Mouse (Mus musculus) mature B cell (primary cell): ENCODE measurements around the gene Fam189b.
"Not testable (repeated sequence)": the region's sequence is repeated elsewhere in the genome, so short reads cannot be mapped to it uniquely, and the experiment has no call there.

ENCODE experiments used
- in situ Hi-C: fragments of 300-500 bp; cut with MboI; formaldehyde crosslinking; loops from 2 replicates; pipeline ENCODE4 v1.14.3; 2019

Gene Fam189b

DNA sequence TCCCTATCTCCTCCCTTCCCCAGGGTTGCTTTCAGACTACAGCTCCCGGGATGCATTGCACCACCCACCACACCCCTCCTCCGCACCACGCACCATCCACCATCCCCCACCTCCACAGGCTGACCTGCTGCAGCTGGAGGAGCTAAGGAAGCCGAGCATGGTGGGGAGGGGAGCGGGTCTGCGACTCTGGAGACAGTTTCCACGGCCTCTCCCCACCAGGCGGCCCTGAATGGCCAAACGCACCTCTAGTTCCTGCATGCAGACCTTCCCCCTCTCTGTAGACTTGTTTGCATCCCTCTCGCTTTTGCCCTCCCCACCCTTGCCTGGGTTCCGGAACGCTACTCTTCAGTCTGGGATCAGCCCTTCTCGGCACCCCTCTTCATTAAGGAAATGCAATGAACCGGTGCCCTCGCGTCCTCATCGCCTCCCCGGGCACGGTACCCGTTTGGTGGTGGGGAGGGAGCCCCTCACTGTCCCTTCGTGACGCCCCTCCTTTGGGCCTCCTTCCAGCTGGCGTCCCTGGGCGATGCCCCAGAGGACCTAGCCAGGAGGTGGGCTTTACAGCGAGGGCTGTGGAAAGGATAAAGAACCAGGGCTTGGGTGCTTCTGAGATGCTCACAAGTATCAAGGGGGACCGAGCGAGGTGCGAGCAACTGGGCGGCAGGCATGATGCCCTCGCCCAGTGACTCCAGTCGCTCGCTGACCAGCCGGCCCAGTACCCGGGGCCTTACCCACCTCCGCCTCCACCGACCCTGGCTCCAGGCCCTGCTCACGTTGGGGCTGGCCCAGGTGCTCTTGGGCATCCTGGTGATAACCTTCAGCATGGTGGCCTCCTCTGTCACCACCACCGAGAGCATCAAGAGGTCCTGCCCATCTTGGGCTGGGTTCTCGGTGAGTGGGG, at the start of gene Fam189b:
Gene Fam189b, plus strand, starts transcription at position 86 of the 901 bp plus-strand sequence.
- in situ Hi-C loops: no loop called here

GRCm38 (mm10) chr3:89133752-89134151, 49.2 kb upstream of the Fam189b start:
- in situ Hi-C loops: no loop called here

DNA sequence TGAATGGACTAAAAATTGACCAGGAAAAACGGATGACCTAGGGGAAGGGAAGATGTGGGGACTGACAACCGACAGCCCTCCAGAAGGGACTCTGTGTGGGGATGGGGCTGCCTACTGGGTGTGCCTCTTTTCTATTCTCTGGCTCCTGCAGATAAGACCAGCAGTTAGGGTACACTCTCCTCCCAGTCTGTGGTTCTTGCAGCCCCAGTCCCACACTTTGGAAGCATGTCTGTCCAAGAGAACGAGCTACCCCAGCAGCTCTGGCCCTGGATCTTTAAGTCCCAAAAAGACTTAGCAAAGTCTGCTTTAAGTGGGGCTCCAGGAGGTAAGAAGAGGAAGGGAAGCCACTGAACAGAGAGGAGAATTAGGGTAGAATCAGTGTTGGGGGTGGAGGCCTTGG, 47.0 kb upstream of the Fam189b start, which contains the start of gene Pklr:
Gene Pklr, plus strand, starts transcription at position 185 of the 400 bp plus-strand sequence.
- in situ Hi-C loops: no loop called here

DNA sequence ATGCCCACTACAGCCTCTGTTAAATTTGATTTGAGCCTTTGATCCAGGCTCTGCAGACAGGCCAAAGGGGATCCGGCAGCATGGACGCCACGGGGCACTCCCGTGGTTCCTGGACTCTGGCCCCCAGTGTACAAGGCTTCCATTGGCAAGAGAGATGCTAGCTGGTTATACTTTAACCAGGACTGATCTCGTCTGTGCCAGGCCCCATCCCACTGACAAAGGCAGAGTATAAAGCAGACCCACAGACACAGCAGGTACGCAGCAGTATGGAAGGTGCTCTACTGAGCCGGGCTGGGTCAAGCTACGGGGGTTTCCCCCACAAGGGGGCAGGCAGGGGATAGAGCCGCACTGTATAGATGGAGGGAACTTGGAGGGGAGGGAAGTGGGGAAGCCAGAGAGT, 46.6 kb upstream of the Fam189b start:
- in situ Hi-C loops: no loop called here

GRCm38 (mm10) chr3:89144821-89145220, 38.1 kb upstream of the Fam189b start:
- in situ Hi-C loops: no loop called here

DNA sequence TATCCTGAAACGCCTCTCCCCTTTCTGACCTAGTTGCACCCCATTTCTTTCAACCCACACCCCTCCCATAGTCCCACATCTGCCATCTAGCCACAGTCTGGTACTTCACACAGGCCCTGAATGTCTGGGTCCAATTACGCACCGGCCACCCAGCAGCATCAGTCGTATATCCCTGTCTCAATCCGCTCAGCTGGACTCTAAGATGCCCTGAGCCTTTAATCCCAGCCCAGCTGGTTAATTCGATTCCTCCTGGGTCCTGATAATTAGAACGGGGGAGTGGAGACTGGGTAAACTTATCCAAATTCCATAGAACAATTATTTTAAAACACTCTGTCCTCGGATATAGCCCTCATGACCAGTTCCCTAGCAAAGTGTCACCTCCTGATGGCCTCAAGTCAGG, 37.4 kb upstream of the Fam189b start:
- in situ Hi-C loops: no loop called here

- in situ Hi-C loops: no loop called here
These were observed 35.6 kb upstream of the Fam189b start for GRCm38 (mm10) chr3:89147101-89147978.

DNA sequence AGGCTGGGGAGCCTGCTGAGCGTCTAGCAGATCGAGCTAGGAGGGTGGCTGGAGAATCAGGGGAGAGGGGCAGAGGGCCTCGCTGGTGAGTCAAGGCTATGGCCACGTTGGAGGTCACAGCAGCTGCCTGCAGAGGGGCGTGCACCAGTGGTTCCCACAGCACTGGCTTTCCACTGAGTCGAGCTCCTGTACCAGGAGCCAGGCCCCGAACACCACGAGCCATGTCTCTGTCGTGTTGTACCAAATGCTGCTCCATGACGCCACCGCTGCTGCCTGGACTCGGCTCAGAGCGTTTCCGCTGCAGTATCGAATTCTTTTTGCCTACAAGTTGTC, 35.0 kb upstream of the Fam189b start:
- in situ Hi-C loops: no loop called here

- in situ Hi-C loops: no loop called here
These were observed 34.4 kb upstream of the Fam189b start for GRCm38 (mm10) chr3:89148567-89148966.

DNA sequence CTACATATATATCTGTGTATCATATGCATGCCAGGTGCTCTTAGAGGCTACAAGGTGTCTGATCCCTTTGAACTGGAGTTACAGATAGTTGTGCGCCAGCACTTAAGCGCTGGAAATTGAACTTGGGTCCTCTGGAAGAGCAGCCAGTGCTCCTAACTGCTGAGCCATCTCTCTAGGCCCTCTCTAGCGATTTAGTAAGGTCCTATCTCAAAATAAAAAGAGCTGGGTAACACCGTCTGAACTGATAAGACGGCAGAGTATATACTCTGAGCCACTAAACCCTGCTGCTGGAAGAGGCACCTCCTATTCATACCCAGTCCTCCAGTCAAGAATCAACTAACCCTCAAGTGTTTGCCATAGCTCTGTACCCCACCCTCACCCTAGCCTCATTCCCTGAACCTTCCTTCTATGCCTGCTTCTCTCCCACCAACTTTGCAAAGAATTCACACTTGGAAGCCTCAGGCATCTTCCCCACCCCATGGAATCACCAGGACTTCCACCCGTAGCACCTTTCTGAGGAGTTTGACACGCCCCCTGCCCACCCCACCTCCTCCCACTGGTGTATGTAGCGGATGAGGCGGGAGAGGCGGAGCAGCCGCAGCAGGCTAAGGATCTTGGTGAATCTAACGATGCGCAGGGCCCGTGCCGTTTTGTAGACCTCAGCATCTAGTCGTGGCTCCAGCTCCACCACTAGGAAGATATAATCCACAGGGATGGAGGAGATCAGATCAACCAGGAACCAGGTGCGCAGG, 30.7 kb upstream of the Fam189b start:
- in situ Hi-C loops: no loop called here

GRCm38 (mm10) chr3:89156951-89157350, 26.0 kb upstream of the Fam189b start:
- in situ Hi-C loops: no loop called here

GRCm38 (mm10) chr3:89158651-89159050, 24.3 kb upstream of the Fam189b start:
- in situ Hi-C loops: no loop called here

GRCm38 (mm10) chr3:89159211-89159610, 23.7 kb upstream of the Fam189b start:
- in situ Hi-C loops: no loop called here

- in situ Hi-C loops: no loop called here
These were observed 23.2 kb upstream of the Fam189b start, which contains the start of gene Hcn3 for GRCm38 (mm10) chr3:89159616-89160344. Gene Hcn3 (minus strand): TSS chr3:89160196.

- in situ Hi-C loops: not testable (repeated sequence)
These were observed 21.7 kb upstream of the Fam189b start for GRCm38 (mm10) chr3:89161207-89161606.

GRCm38 (mm10) chr3:89161786-89162185, 21.2 kb upstream of the Fam189b start:
- in situ Hi-C loops: no loop called here

DNA sequence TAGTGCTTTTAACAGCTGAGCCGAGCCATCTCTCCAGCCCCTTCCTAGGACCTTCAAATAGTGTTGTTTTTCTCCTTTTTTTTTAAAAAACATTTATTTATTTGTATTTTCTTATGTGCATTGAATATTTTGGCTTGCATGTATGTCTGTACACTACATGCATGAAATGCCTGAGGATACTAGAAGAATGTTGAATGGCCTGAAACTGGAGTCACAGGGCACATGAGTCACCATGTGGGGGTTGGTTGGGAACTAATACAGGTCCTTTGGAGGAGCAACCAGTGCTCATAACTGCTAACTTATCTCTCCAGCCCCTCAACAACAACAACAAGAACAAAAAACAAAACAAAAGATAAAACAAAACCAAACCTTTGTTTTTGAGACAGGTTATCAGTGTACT, 19.8 kb upstream of the Fam189b start:
- in situ Hi-C loops: no loop called here

- in situ Hi-C loops: no loop called here
These were observed 19.2 kb upstream of the Fam189b start for GRCm38 (mm10) chr3:89163643-89164245.

GRCm38 (mm10) chr3:89164506-89165267, 18.3 kb upstream of the Fam189b start, which contains the start of gene Clk2:
Gene Clk2 (plus strand): TSS chr3:89164795.
- in situ Hi-C loops: no loop called here

DNA sequence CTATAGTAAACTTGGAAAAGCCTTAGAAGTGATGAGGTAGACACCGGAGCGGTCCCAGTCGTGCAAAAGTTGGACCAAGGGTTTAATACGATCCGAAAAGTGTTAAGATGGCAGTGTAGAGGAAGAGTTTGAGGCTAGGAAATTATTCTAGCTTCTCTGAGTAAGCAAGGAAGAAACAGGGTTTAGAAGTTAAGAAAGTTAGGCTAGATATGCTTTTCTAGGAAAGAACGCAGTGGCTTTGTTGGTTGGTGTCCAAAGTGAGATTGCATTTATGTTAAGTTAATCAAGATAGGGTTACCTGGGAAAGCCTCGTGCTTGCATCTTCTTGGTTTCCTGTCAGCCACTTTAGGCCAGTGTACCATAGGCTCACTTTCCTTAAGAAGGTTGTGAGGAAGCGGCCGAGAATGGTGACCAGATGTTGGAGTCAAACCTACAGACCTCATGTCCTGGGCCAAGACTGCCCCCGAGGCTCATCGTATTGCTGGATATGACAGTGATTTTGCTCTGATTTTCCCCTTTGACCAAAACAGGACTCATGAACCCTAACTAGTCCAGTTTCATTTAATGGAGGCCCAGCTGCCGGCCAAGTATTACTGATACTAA, 17.6 kb upstream of the Fam189b start:
- in situ Hi-C loops: no loop called here
